Mouse (Mus musculus) macrophage (primary cell): ENCODE results near the gene Dock9. TPM values are rescaled to one million over a fixed set of nuclear protein-coding genes. Genes with fewer than 3 reads are reported as not detected.

Experiments used
- H3K27ac ChIP-seq: fragments of 350-480 bp; formaldehyde crosslinking; 2 replicates; pipeline ENCODE4 v1.9.0; 2021
- H3K36me3 ChIP-seq: fragments of 350-480 bp; formaldehyde crosslinking; 2 replicates; pipeline ENCODE4 v1.9.0; 2021; ENCODE audit errors: inconsistent target
- H3K4me3 ChIP-seq: fragments of 350-480 bp; formaldehyde crosslinking; 2 replicates; pipeline ENCODE4 v1.9.0; 2021; ENCODE audit errors: inconsistent target
- H3K79me2 ChIP-seq: fragments of 350-480 bp; formaldehyde crosslinking; 2 replicates; pipeline ENCODE4 v1.9.0; 2021; ENCODE audit errors: inconsistent target
- WGBS: methylation state at CpG from one replicate; pipeline ENCODE4 v1.1.7; 2026; ENCODE audit warnings: inconsistent platforms; ENCODE audit not compliant: missing documents; 5-methylcytosine and 5-hydroxymethylcytosine counted together
- polyA plus RNA-seq: library from polyadenylated mRNA; stranded (reverse); fragments of 250-400 nt; gene quantifications from 3 replicates; pipeline ENCODE4 v1.2.4, GENCODE M21; 2018; ENCODE audit warnings: inconsistent platforms

Gene Dock9
- polyA plus RNA-seq, 1 experiment from 2014 or later, result 0.34 TPM

DNA sequence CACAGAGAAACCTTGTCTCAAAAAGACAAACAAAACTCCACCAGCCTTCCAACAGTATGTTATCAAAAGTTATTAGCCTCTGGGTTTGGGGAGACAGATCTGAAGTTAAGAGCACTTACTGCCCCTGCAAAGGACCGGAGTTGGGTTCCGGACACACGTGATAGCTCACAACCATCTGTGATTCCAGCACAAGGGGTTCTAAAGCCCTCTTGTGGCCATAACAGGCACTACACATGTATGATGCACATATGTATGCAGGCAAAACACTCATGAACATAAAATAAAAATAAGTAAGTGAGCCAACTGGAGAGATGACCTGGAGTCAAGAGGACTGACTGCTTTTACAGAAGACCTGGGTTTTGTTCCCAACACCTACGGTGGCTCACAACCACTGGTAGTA is 6.8 kb upstream of the Dock9 start:
- H3K36me3 ChIP-seq, result no peaks in the 10 kb centered on the region
- no peak overlapping the region for H3K27ac ChIP-seq
- no peaks in the 10 kb centered on the region for H3K79me2 ChIP-seq
- H3K4me3 ChIP-seq, result no peak overlapping the region
- 95% methylated on average over 4 of the region's 4 CpGs for WGBS

DNA sequence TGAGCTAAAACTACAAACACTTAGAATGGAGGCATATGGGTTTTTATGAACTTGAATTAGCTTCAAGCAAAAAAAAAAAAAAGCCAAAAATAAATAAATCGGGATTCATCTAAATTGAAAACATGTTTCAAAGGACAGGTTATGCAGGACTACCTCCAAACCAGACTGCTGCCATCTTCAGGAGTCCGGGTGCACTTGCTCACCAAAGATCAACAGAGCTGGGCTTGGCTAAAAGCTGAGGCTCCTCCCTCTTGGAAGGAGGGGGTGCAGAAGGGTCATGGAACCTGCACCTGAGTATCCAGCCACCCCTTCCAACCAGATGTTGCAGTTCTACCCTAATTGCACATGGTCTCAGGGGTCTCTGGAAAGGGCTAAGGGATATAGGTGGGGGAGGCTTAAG is 3.3 kb upstream of the Dock9 start:
- 8% methylated on average over 2 of the region's 2 CpGs for WGBS
- Histone ChIP-seq H3K79me2 (no peaks in the 10 kb centered on the region), H3K27ac (no peak overlapping the region), H3K36me3 (no peaks in the 10 kb centered on the region), H3K4me3 (no peak overlapping the region)

DNA sequence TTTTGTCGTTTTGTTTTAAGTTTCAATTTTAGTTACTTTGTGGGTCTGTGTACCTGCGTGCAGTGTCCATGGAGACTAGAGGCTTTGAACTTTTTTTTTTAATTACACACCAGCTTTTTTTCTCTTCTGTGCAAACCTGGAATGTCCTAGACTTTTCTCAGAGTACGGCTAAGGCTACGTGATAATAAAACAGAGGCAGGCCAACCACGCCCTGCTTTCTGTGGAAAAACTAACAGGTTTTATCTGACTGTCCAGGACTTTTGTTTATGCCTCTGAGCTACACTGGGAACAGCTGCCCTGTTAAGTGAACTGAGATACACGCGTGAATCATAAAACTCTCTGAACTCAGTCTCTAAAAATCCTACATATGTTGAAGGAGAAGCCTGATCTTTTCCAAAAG is 1.5 kb upstream of the Dock9 start:
- no peak overlapping the region for H3K4me3 ChIP-seq
- WGBS, result 87% methylated on average over 7 of the region's 7 CpGs

DNA sequence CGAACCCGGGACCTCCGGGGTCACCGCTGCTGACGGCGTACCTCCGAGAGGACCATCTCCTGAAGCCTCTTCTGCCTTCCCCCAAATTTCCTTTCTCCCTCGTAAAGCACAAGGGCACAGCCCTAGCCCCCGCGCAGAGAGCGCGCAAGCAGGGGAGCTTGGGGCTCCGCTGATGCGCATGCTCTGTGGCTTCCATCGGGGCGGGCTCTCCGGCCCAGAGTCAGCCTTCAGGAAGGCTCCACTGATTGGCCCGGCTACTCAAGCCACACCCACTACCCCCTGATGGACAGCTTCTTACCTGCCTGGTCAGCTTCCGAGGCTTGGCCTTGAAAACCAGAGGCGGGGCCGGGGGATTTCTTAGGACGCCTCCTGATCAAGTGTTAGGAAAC is 768 bp upstream of the Dock9 start:
- Histone ChIP-seq H3K36me3 (no peaks in the 10 kb centered on the region), H3K4me3 (peak overlapping the region; percentile 43), H3K27ac (peak overlapping the region; percentile 7; the same call in 1 of the 2 replicates), H3K79me2 (no peaks in the 10 kb centered on the region)
- 1% methylated on average over 22 of the region's 22 CpGs for WGBS

More for the DNA sequence above, 1.5 kb upstream of the Dock9 start:
- H3K36me3 ChIP-seq, result no peaks in the 10 kb centered on the region
- H3K79me2 ChIP-seq, result no peaks in the 10 kb centered on the region
- H3K27ac ChIP-seq, result no peak overlapping the region

DNA sequence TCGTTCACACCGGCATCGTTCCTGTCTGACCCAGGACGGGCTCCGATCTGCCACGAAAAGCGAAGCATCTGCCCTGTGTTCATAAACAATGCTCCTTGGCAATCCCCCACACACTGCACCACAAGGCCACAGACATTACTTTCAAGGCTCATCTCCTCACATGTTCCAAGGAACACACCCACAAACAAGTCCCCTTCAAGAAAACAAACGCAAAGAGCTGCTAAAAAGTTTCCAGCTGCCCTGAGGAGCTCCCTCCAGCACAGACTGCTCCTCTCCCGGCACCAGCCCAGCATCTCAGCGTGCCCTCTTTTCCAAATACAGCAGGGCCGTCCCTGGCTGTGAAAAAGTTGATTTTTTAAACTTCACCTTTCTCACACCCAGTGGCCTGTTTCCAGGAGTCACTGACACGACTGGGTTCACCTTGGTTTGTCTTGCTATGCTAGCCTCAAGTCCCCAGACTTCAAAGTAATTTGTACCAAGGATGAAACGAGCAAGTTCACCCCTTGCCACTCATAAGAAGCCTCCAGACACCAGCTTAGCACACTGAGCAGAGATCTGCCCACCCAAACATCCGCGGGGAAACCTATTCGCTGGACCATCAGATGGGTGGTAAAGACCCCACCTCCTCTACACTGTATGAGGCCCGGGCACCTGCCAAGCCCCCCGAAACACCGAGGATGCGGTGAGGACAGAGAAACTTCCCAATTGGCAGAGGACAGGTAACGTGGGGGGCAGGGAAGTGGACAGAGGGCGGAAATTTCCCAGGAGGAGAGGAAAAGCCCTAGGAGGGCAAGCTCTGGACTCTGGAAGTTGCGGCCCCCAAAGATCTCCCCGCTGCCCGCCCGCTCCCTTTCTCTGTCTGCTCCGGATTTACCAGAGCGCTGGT is 823 bp downstream of the Dock9 start:
- no peak overlapping the region for H3K27ac ChIP-seq
- no peaks in the 10 kb centered on the region for H3K36me3 ChIP-seq
- H3K4me3 ChIP-seq, result no peak overlapping the region
- WGBS, result 24% methylated on average over 28 of the region's 28 CpGs
- no peaks in the 10 kb centered on the region for H3K79me2 ChIP-seq

DNA sequence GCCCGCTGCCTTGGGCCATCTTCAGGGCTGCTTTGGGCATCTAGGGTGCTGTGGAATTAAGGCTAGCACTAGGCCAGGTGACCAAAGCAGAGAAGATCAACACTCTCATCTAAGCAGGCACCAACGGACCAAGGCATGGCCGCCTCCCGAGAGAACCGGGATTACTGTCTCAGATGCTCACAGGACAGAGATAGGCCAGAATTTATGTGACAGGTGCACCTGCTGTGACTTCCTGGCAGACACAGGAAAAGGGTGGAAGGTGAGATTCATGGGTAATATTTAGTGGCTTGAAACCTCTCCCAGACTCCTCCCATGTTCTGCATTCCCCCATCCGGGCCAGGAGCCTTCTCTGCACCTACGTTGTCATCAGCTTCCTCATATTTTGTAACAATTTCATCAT is 2.1 kb downstream of the Dock9 start:
- Histone ChIP-seq H3K27ac (no peak overlapping the region), H3K79me2 (no peaks in the 10 kb centered on the region), H3K4me3 (no peak overlapping the region), H3K36me3 (no peaks in the 10 kb centered on the region)
- whole genome bisulfite sequencing, result 69% methylated on average over 7 of the region's 7 CpGs

DNA sequence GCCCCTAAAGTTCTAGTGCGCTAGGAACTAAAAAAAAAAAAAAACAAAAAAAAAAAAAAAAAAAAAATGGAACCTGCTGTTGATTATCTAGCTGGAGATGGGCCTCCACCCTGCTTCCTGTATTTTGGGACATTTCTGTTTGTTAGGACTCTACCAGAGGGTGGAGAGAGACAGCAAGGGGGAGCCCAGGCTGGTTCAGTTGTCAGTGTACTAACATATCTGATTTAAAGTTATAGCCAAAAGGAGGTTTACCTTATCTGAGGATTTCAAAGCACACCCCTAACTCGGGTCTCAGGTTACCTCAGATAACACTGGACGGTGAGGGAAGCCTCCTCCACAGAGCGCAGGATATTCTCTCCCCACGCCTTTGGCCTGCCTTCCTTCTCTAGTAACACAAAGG is 4.0 kb downstream of the Dock9 start:
- Histone ChIP-seq H3K4me3 (no peak overlapping the region), H3K79me2 (no peaks in the 10 kb centered on the region), H3K36me3 (no peaks in the 10 kb centered on the region), H3K27ac (no peak overlapping the region)
- 83% methylated on average over 4 of the region's 5 CpGs for WGBS

DNA sequence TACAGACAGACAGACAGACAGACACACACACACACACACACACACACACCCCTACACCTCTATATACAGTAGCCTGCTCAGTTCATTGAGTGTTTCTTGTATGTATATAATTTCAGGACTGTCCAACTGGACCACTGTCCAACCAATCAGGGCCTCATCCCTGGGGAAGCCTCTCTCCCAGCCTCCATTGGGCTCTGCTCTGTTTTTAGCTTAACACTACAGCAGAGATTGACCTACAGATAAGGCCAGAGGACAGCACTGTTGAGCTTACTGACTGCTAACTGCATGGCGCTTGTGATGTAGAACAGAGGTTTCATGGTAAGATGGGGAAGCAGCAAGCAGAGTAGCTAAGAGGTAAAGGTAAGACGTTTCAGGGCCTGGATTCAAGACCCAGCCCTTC is 5.7 kb downstream of the Dock9 start:
- no peaks in the 10 kb centered on the region for H3K36me3 ChIP-seq
- H3K79me2 ChIP-seq, result no peaks in the 10 kb centered on the region
- 96% methylated on average over 2 of the region's 2 CpGs for WGBS
- H3K4me3 ChIP-seq, result no peak overlapping the region
- no peak overlapping the region for H3K27ac ChIP-seq

DNA sequence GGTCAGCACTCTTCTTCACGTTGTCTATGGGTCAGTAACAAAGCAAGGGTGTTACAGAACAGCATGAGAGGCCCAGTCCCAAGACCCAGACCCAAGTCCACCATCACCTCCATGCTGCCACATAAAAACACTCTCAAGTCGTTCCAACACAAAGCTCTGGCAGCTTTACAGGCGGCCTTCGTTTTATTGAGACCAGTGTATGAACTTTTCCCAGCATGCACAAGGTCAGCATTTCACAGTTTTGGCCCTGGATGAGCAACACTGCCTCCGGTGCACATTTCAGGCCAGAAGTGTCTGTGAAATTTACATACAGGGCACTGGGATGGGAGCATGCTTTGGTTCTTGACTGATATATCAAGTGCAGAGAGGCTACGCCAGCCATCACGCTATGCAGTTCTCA is 6.5 kb downstream of the Dock9 start:
- no peak overlapping the region for H3K4me3 ChIP-seq
- H3K79me2 ChIP-seq, result no peaks in the 10 kb centered on the region
- H3K36me3 ChIP-seq, result no peaks in the 10 kb centered on the region
- no peak overlapping the region for H3K27ac ChIP-seq
- 92% methylated on average over 7 of the region's 7 CpGs for WGBS

DNA sequence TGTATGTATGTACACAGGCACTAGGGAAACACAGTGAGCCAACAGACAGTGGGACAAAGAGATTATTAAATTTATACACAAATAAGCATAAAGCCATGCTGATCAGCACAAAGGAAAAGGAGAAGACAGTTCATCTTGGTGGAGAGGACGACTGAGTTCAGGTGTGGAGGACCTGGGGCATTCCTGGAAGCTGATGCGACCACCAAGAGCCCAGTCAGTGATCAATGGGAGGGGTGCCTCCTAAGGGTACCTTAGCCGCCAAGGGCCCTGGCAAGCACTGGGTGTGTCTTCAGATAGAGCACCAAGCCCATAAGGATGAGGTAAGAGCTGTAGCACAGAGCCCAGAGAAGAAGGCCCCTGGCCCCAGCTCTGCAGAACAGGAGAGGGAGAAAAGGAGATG is 8.4 kb downstream of the Dock9 start:
- no peaks in the 10 kb centered on the region for H3K36me3 ChIP-seq
- no peak overlapping the region for H3K27ac ChIP-seq
- H3K79me2 ChIP-seq, result no peaks in the 10 kb centered on the region
- H3K4me3 ChIP-seq, result no peak overlapping the region
- WGBS, result 91% methylated on average over 3 of the region's 3 CpGs

DNA sequence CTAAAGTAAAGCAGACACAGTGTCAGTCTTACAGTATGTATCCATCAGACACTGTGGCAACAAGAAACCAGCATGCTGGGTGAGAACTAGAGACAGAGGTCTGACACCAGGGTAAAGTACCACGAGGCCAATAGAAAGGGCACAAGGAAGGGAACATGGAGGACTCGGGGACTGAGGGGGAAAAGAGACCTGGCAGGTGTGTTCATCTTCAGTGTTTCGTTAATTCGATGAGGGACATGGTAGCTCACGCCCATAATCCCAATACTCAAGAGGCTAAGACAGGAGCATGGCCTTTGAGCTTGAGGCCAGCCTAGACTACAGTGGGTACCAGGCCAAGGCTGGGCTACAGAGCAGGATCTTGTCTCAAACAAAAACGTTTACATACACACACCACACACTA is 9.2 kb downstream of the Dock9 start:
- Histone ChIP-seq H3K36me3 (no peaks in the 10 kb centered on the region), H3K27ac (no peak overlapping the region), H3K79me2 (no peaks in the 10 kb centered on the region), H3K4me3 (no peak overlapping the region)
- WGBS, result 87% methylated on average over 6 of the region's 6 CpGs

DNA sequence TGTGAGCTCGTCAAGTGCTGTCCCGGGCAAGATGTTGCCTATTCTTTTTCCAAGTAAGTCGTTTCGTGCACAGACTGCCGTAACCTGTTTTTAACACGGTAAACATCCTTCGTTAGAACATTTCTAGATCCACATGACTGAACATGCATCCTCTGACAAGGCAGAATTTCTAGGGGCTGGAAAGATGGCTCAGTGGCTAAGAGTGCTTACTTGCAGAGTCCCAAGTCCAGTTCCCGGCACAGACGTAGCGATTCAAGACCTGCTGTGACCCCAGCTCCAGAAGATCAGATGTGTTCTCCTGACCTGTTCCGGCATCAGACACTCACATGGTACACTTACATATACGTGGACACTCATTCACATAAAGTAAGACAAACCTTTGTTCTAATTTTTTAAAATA is 10.2 kb downstream of the Dock9 start:
- WGBS, result 93% methylated on average over 12 of the region's 12 CpGs
- Histone ChIP-seq H3K79me2 (no peaks in the 10 kb centered on the region), H3K36me3 (no peaks in the 10 kb centered on the region), H3K4me3 (no peak overlapping the region), H3K27ac (no peak overlapping the region)

DNA sequence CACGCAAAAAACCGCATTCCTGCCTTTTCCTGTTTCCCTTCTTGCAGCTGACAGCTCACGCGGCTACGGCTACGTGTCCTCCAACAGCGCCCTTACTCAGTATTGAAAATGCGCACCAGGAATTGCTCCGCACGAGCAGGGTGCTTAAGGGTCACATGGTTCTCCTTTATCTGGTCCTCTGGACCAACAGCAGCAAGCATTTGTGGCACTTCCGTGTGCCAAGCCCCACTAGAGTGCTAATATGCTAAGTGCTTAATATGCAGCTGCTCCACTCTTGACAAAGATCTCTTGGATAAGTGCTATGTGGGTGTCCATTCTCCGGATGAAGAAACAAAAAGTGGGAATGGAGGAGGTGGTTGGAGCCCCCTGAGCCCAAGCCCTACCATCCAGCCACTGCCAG is 10.7 kb downstream of the Dock9 start:
- no peaks in the 10 kb centered on the region for H3K36me3 ChIP-seq
- 89% methylated on average over 12 of the region's 12 CpGs for WGBS
- H3K4me3 ChIP-seq, result no peak overlapping the region
- H3K27ac ChIP-seq, result no peak overlapping the region
- H3K79me2 ChIP-seq, result no peaks in the 10 kb centered on the region

DNA sequence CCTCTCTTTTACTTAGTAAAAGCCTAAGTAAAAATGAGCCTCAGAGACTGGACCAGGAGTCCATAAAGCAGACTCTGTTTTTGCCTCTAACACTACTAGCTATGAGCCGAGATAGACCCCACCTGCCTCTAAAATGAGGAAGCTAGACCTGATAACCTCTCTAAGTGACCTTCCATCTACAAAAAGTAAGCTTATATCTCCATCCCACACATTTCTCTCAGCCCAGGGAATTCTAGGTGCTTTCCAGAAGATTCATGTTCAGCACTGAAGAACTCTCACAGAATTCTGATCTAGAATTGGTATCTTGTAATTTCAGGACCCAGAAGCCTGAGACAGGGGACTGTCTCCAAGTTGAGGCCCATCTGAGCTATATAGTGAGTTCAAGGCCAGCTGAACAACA is 12.2 kb downstream of the Dock9 start:
- Histone ChIP-seq H3K27ac (no peak overlapping the region), H3K79me2 (no peaks in the 10 kb centered on the region), H3K36me3 (no peaks in the 10 kb centered on the region), H3K4me3 (no peak overlapping the region)
- 31% methylated on average over 1 of the region's 1 CpGs for WGBS

DNA sequence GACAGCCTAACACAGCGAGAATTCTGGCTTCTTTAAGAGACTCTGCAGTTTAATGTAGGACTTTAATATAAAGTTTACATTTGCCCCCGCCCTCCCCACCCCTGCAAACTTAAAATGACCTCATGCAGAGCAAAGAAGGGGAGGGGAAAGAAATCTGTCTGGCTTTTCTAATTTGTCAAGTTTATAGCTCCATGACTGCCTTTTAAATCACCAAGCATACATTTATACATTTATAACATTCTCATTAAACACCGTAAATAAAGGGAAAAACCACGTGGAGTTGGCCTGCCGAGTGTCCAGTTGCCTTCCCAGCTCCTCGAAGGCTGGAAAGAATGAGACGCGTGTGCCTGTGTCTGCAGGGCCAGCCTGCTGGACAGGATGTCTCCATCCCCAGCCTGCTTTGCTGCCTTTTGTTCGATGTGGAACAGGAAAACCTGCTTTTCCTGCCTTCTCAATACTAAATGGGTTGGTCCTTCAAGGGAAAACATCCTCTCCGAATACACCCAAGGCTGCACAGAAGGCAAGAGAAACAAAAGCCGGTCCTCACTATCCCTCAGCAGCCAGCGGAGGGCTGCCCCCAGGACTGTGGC is 16.6 kb downstream of the Dock9 start:
- Histone ChIP-seq H3K4me3 (no peak overlapping the region), H3K79me2 (no peaks in the 10 kb centered on the region), H3K27ac (no peak overlapping the region), H3K36me3 (no peaks in the 10 kb centered on the region)
- WGBS, result 73% methylated on average over 12 of the region's 12 CpGs
